Mouse (Mus musculus): ENCODE results near the gene Nkd1.

The Nkd1 gene

GRCm38 (mm10) chr8:88572941-88573645 lies 51.9 kb downstream of the Nkd1 start:
- no peak for DNase-seq (ENCODE audit: low spot score)

- DNase-seq (ENCODE audit: low spot score), result no peak
Measured at GRCm38 (mm10) chr8:88574975-88575374, 53.8 kb downstream of the Nkd1 start.

GRCm38 (mm10) chr8:88576351-88577142 lies 55.4 kb downstream of the Nkd1 start:
- DNase-seq (ENCODE audit: low spot score), result no peak

GRCm38 (mm10) chr8:88577666-88578065 lies 56.5 kb downstream of the Nkd1 start:
- no peak for DNase-seq (ENCODE audit: low spot score)

- no peak for DNase-seq (ENCODE audit: low spot score)
Measured at GRCm38 (mm10) chr8:88578413-88579175, 57.4 kb downstream of the Nkd1 start.

GRCm38 (mm10) chr8:88579246-88579645 lies 58.1 kb downstream of the Nkd1 start:
- DNase-seq (ENCODE audit: low spot score), result no peak

GRCm38 (mm10) chr8:88579668-88580330 lies 58.6 kb downstream of the Nkd1 start:
- DNase-seq (ENCODE audit: low spot score), result no peak

- no peak for DNase-seq (ENCODE audit: low spot score)
Measured at GRCm38 (mm10) chr8:88580785-88581184, 59.6 kb downstream of the Nkd1 start.

- no peak for DNase-seq (ENCODE audit: low spot score)
Measured at GRCm38 (mm10) chr8:88583863-88584262, 62.7 kb downstream of the Nkd1 start.

- no peak for DNase-seq (ENCODE audit: low spot score)
Measured at GRCm38 (mm10) chr8:88588205-88588889, 67.2 kb downstream of the Nkd1 start.

GRCm38 (mm10) chr8:88590226-88590625 lies 69.1 kb downstream of the Nkd1 start:
- no peak for DNase-seq (ENCODE audit: low spot score)

GRCm38 (mm10) chr8:88593947-88594346 lies 72.8 kb downstream of the Nkd1 start:
- no peak for DNase-seq (ENCODE audit: low spot score)

GRCm38 (mm10) chr8:88596042-88596441 lies 74.9 kb downstream of the Nkd1 start:
- DNase-seq (ENCODE audit: low spot score), result no peak

GRCm38 (mm10) chr8:88598578-88598977 lies 77.4 kb downstream of the Nkd1 start:
- no peak for DNase-seq (ENCODE audit: low spot score)

- DNase-seq (ENCODE audit: low spot score), result no peak
Measured at GRCm38 (mm10) chr8:88599491-88599890, 78.3 kb downstream of the Nkd1 start.

- DNase-seq (ENCODE audit: low spot score), result no peak
Measured at GRCm38 (mm10) chr8:88603446-88603989, 82.4 kb downstream of the Nkd1 start.

GRCm38 (mm10) chr8:88604065-88605038 lies 83.2 kb downstream of the Nkd1 start:
- DNase-seq (ENCODE audit: low spot score), result no peak

GRCm38 (mm10) chr8:88605361-88606040 lies 84.3 kb downstream of the Nkd1 start:
- no peak for DNase-seq (ENCODE audit: low spot score)

- DNase-seq (ENCODE audit: low spot score), result no peak
Measured at GRCm38 (mm10) chr8:88609036-88609435, 87.9 kb downstream of the Nkd1 start.
